Mouse (Mus musculus) cerebellum, adult 18-20 months (tissue): ENCODE results near the gene Stk11.

Experiments used
- DNase-seq, 2 experiments: peaks; one replicate each; pipeline ENCODE4 v3.0.0; 2021

Stk11 gene

GRCm38 (mm10) chr10:80172527-80173292 is 57.1 kb downstream of the Stk11 start, which contains the start of gene 1600002K03Rik:
TSS of gene 1600002K03Rik (plus strand) at chr10:80172944.
- DNase-seq: peak; percentile 88

GRCm38 (mm10) chr10:80173358-80173757 is 57.8 kb downstream of the Stk11 start:
- DNase-seq: no peak

GRCm38 (mm10) chr10:80173955-80174640 is 58.5 kb downstream of the Stk11 start:
- peak in 1 of 2 experiments; percentile 35 for DNase-seq

GRCm38 (mm10) chr10:80174705-80175104 is 59.1 kb downstream of the Stk11 start:
- peak; percentile 47 for DNase-seq

GRCm38 (mm10) chr10:80175536-80176269 is 60.1 kb downstream of the Stk11 start:
- peak; percentile 53 to 61 for DNase-seq

GRCm38 (mm10) chr10:80176270-80176834 is 60.7 kb downstream of the Stk11 start:
- no peak for DNase-seq

- no peak for DNase-seq
These were observed 62.1 kb downstream of the Stk11 start for GRCm38 (mm10) chr10:80177441-80178279.

- DNase-seq: peak; percentile 68 to 81
These were observed 63.8 kb downstream of the Stk11 start, which contains the start of gene Efna2 for GRCm38 (mm10) chr10:80179068-80180051. TSS of gene Efna2 (plus strand) at chr10:80179482.
